Mouse (Mus musculus) hindbrain, embryonic 14.5 days (tissue): ENCODE data around the gene Brd1. TPM values are rescaled to one million over a fixed set of nuclear protein-coding genes. Genes with fewer than 3 reads are reported as not detected.

ENCODE experiments used
- ATAC-seq: fragments of 200-750 bp; cut with Nextera tagmentation; 2 replicates; pipeline ENCODE4 v1.8.0; 2017; ENCODE audit warnings: moderate number of reproducible peaks, mild to moderate bottlenecking, moderate TSS enrichment, moderate library complexity; ENCODE audit not compliant: low FRiP score
- DNase-seq: peaks from one replicate; pipeline ENCODE4 v3.0.0-alpha.2; 2015; ENCODE audit warnings: low spot score
- H3K27ac ChIP-seq: fragments of 300-500 bp; sonication (generic); 2 replicates; pipeline ENCODE4 v1.5.1; 2014; ENCODE audit warnings: mild to moderate bottlenecking, moderate library complexity
- H3K27me3 ChIP-seq: fragments of 300-500 bp; sonication (generic); 2 replicates; pipeline ENCODE4 v1.6.1; 2014; ENCODE audit warnings: mild to moderate bottlenecking, low read length, mixed read lengths; ENCODE audit not compliant: control insufficient read depth, insufficient read depth
- H3K36me3 ChIP-seq: fragments of 300-500 bp; sonication (generic); replicated peaks from 2 replicates; pipeline ENCODE4 v1.6.1; 2014; ENCODE audit not compliant: control insufficient read depth, insufficient read depth
- H3K4me1 ChIP-seq: fragments of 300-500 bp; sonication (generic); replicated peaks from 2 replicates; pipeline ENCODE4 v1.6.1; 2014; ENCODE audit warnings: antibody characterized with exemption, low read length, mixed read lengths; ENCODE audit not compliant: control insufficient read depth, insufficient read depth
- H3K4me2 ChIP-seq: fragments of 300-500 bp; sonication (generic); replicated peaks from 2 replicates; pipeline ENCODE4 v1.6.1; 2014; ENCODE audit warnings: mild to moderate bottlenecking, moderate library complexity
- H3K4me3 ChIP-seq: fragments of 300-500 bp; sonication (generic); replicated peaks from 2 replicates; pipeline ENCODE4 v1.5.1; 2014; ENCODE audit warnings: mild to moderate bottlenecking, low read length
- H3K9ac ChIP-seq: fragments of 300-500 bp; sonication (generic); 2 replicates; pipeline ENCODE4 v1.6.1; 2014
- H3K9me3 ChIP-seq: fragments of 300-500 bp; sonication (generic); 2 replicates; pipeline ENCODE4 v1.6.1; 2016; ENCODE audit warnings: low read length; ENCODE audit not compliant: control insufficient read depth
- WGBS: fragments of 180-500 bp; shearing (Covaris S2); extraction: QIAGEN DNeasy Blood & Tissue Kit; methylation state at CpG from one replicate; pipeline ENCODE4 v1.1.7; 2014; 5-methylcytosine and 5-hydroxymethylcytosine counted together
- polyA plus RNA-seq: library from polyadenylated mRNA; unstranded; fragments of >200 nt; fragmentation: Nextera tagmentation; extraction: Ambion mirVana; gene quantifications from 2 replicates; pipeline ENCODE4 v1.2.1, GENCODE M21; 2014

Gene Brd1
- polyA plus RNA-seq, 1 experiment from 2014 or later: 20.8 TPM

DNA sequence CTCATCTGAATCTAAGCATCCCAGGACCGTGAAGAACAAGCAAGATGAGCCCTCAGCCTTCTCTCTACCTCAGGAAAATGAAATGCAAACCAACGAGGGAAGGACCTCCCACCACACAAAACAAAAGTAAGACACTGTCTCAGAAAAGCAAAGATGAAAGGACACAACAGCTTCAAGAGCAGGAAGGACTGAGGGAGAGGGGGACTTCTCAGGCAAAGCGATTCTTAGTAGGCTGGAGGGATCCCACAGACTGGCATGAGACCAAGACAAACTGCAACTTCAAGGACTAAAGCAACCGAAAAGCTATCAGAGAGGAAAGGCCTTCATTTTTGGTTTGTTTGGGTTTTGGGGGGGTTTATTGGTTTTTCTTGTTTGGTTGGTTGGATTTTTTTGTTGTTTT is 2.1 kb upstream of the Brd1 start:
- H3K4me2 ChIP-seq: no peak overlapping the region
- no peak overlapping the region for H3K9ac ChIP-seq
- H3K4me1 ChIP-seq: peaks cover 22% of the 10 kb centered on the region
- no peaks in the 10 kb centered on the region for H3K27me3 ChIP-seq
- no peak overlapping the region for H3K27ac ChIP-seq
- no peaks in the 10 kb centered on the region for H3K9me3 ChIP-seq
- WGBS: 66% methylated on average over 4 of the region's 4 CpGs
- DNase-seq: no peak
- ATAC-seq: no peak
- no peaks in the 10 kb centered on the region for H3K36me3 ChIP-seq
- H3K4me3 ChIP-seq: no peak overlapping the region

- H3K36me3 ChIP-seq: peaks cover 24% of the 10 kb centered on the region
- no peaks in the 10 kb centered on the region for H3K27me3 ChIP-seq
- peak; percentile 55 for DNase-seq
- peak; percentile 38; the same call in 1 of the 2 replicates for ATAC-seq
- peak overlapping the region; percentile 97 for H3K4me3 ChIP-seq
- WGBS: under 1% methylated on average over 66 of the region's 86 CpGs
- H3K27ac ChIP-seq: peak overlapping the region; percentile 82
- H3K9ac ChIP-seq: peak overlapping the region; percentile 98
- peaks cover 25% of the 10 kb centered on the region for H3K4me1 ChIP-seq
- H3K9me3 ChIP-seq: no peaks in the 10 kb centered on the region
- H3K4me2 ChIP-seq: peak overlapping the region; percentile 96
Measured at GRCm38 (mm10) chr15:88733041-88733751, 837 bp downstream of the Brd1 start.

- Histone ChIP-seq H3K4me2 (peak overlapping the region; percentile 96), H3K27ac (no peak overlapping the region; the same call in 1 of the 2 replicates), H3K36me3 (peaks cover 28% of the 10 kb centered on the region), H3K4me3 (peak overlapping the region; percentile 97), H3K27me3 (no peaks in the 10 kb centered on the region), H3K9me3 (no peaks in the 10 kb centered on the region), H3K9ac (peak overlapping the region; percentile 98), H3K4me1 (peaks cover 25% of the 10 kb centered on the region)
- DNase-seq (no peak), ATAC-seq (no peak)
- WGBS: 31% methylated on average over 15 of the region's 15 CpGs
Measured at GRCm38 (mm10) chr15:88732405-88733020, 1.5 kb downstream of the Brd1 start.

- H3K27ac ChIP-seq: no peak overlapping the region
- DNase-seq (no peak), ATAC-seq (no peak)
- H3K4me3 ChIP-seq: no peak overlapping the region
- peaks cover 42% of the 10 kb centered on the region for H3K36me3 ChIP-seq
- WGBS: 81% methylated on average over 3 of the region's 3 CpGs
- H3K9me3 ChIP-seq: no peaks in the 10 kb centered on the region
- peaks cover 25% of the 10 kb centered on the region for H3K4me1 ChIP-seq
- H3K27me3 ChIP-seq: no peaks in the 10 kb centered on the region
- no peak overlapping the region for H3K9ac ChIP-seq
- no peak overlapping the region for H3K4me2 ChIP-seq
Measured at GRCm38 (mm10) chr15:88730717-88731116, 3.3 kb downstream of the Brd1 start.

DNA sequence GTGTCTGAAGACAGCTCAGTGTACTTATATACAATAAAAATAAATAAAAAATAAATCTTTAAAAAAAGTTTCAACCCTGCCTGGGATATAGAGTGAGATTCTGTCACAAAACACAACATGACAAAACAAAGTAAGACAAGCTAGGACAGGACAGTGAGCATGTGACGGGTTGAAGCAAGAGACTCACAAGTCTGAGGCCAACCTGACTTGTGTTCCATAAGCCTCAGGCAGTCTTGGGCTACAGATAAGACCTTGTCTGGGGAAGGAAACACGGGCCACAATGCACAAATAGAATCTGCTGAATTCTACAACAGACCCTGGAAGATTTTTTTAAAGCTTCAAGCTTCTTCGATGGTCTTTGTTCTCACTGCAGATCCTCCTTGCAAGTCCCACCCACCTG is 6.8 kb downstream of the Brd1 start:
- Histone ChIP-seq H3K27ac (no peak overlapping the region), H3K4me1 (peaks cover 13% of the 10 kb centered on the region), H3K9me3 (no peaks in the 10 kb centered on the region), H3K4me2 (no peak overlapping the region), H3K36me3 (peaks cover 76% of the 10 kb centered on the region), H3K27me3 (no peaks in the 10 kb centered on the region), H3K9ac (no peak overlapping the region), H3K4me3 (no peak overlapping the region)
- ATAC-seq (no peak), DNase-seq (no peak)
- 95% methylated on average over 3 of the region's 3 CpGs for WGBS

DNA sequence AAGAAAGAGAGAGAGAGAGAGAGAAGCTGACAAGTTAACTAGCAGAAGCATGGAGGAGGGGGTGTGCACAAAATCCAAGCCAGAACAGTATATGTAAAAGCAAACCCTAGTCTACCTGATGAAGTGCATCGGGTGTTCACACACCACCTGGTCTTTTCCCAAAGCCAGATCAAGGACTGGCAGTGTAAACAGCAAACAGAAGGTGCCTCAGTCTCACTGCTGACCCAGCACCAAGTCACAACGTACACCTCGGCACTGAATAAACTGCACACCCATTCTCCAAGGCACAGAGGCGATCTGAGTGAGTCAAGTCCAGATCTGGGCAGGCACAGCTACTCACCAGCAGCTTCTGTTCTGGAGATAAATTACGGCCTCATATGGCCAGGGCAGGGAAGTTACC is 9.0 kb downstream of the Brd1 start:
- Histone ChIP-seq H3K4me3 (no peak overlapping the region), H3K4me1 (no peaks in the 10 kb centered on the region), H3K27ac (no peak overlapping the region), H3K27me3 (no peaks in the 10 kb centered on the region), H3K9me3 (no peaks in the 10 kb centered on the region), H3K9ac (no peak overlapping the region), H3K4me2 (no peak overlapping the region), H3K36me3 (peaks cover 91% of the 10 kb centered on the region)
- ATAC-seq (no peak), DNase-seq (no peak)
- 93% methylated on average over 5 of the region's 5 CpGs for WGBS

DNA sequence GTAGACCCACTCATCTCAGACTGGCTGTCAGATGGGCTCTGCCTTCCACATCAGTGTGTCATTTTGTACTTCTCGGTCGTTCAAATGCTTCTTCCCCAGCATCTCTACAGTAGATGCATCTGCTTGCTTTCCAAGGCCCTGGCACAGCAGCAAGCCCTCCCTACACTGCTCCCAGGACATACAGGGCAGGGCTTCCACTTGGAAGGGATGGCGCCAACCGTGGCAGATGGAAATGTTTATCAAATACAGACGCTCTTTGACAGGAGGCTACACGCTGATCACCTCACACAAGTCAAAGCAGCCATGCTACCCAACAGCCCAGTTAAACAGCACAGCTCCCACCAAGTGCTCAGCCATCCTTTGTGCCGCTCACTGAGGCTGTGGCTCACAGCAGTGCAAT is 9.7 kb downstream of the Brd1 start:
- Histone ChIP-seq H3K9me3 (no peaks in the 10 kb centered on the region), H3K4me2 (no peak overlapping the region), H3K4me3 (no peak overlapping the region), H3K27me3 (no peaks in the 10 kb centered on the region), H3K9ac (no peak overlapping the region), H3K4me1 (no peaks in the 10 kb centered on the region), H3K36me3 (peaks cover 88% of the 10 kb centered on the region), H3K27ac (no peak overlapping the region)
- ATAC-seq (no peak), DNase-seq (no peak)
- 78% methylated on average over 7 of the region's 7 CpGs for WGBS

GRCm38 (mm10) chr15:88723205-88723604 is 10.8 kb downstream of the Brd1 start:
- Histone ChIP-seq H3K36me3 (peaks cover 85% of the 10 kb centered on the region), H3K9ac (no peak overlapping the region), H3K4me3 (no peak overlapping the region), H3K4me1 (no peaks in the 10 kb centered on the region), H3K4me2 (no peak overlapping the region), H3K27ac (no peak overlapping the region), H3K9me3 (no peaks in the 10 kb centered on the region), H3K27me3 (no peaks in the 10 kb centered on the region)
- DNase-seq: no peak
- ATAC-seq: no peak
- 93% methylated on average over 6 of the region's 6 CpGs for WGBS

GRCm38 (mm10) chr15:88717239-88717638 is 16.8 kb downstream of the Brd1 start:
- Histone ChIP-seq H3K27me3 (no peaks in the 10 kb centered on the region), H3K4me1 (0 out of 2 replicates have a peak, but pooled peaks cover 3% of the 10 kb centered on the region), H3K4me3 (no peak overlapping the region), H3K27ac (no peak overlapping the region), H3K9me3 (no peaks in the 10 kb centered on the region), H3K9ac (no peak overlapping the region), H3K4me2 (no peak overlapping the region), H3K36me3 (peaks cover 73% of the 10 kb centered on the region)
- DNase-seq (no peak), ATAC-seq (no peak)
- 66% methylated on average over 9 of the region's 9 CpGs for WGBS
